Mouse (Mus musculus) left cerebral cortex, postnatal 36 days (tissue): ENCODE data around the gene Hexb. TPM values are rescaled to one million over a fixed set of nuclear protein-coding genes. Genes with fewer than 3 reads are reported as not detected.
A peak's percentile ranks its signal among the peaks of the same experiment; 100 is the strongest.
"Not testable (repeated sequence)": the region's sequence is repeated elsewhere in the genome, so short reads cannot be mapped to it uniquely, and the experiment has no call there.

Experiments used
- DNase-seq, 2 experiments: peaks; one replicate each; pipeline ENCODE4 v3.0.0; 2021 to 2022; ENCODE audit warnings: low spot score in 2 of 2, mixed read lengths in 1 of 2
- intact Hi-C: fragments of 180-260 bp; cut with DNase I; formaldehyde crosslinking; loops from one replicate; pipeline ENCODE4 v1.15.1; 2025
- total RNA-seq, 2 experiments: library from RNA; stranded (reverse); gene quantifications; 2 replicates each; pipeline ENCODE4 v1.2.3; 2021

The Hexb gene
- total RNA-seq, 2 experiments from 2014 or later = 111 to 119 TPM

GRCm38 (mm10) chr13:97192649-97193048 is 5.5 kb downstream of the Hexb start:
- DNase-seq = no peak
- intact Hi-C loops = no loop called here

GRCm38 (mm10) chr13:97187693-97188092 is 10.5 kb downstream of the Hexb start:
- no peak for DNase-seq
- intact Hi-C loops = no loop called here

- DNase-seq = no peak
- intact Hi-C loops = no loop called here
Measured at GRCm38 (mm10) chr13:97186346-97186745, 11.8 kb downstream of the Hexb start.

GRCm38 (mm10) chr13:97184656-97185055 is 13.5 kb downstream of the Hexb start:
- intact Hi-C loops = no loop called here
- no peak for DNase-seq

- no peak for DNase-seq
- intact Hi-C loops = no loop called here
Measured at GRCm38 (mm10) chr13:97184168-97184567, 14.0 kb downstream of the Hexb start.

GRCm38 (mm10) chr13:97182821-97183220 is 15.3 kb downstream of the Hexb start:
- DNase-seq = no peak
- intact Hi-C loops = no loop called here

GRCm38 (mm10) chr13:97180113-97180828 is 17.9 kb downstream of the Hexb start:
- intact Hi-C loops = no loop called here
- DNase-seq = no peak

GRCm38 (mm10) chr13:97178943-97179342 is 19.2 kb downstream of the Hexb start:
- intact Hi-C loops = no loop called here

GRCm38 (mm10) chr13:97176731-97177130 is 21.4 kb downstream of the Hexb start:
- intact Hi-C loops = no loop called here
- no peak for DNase-seq

More at GRCm38 (mm10) chr13:97178943-97179342, 19.2 kb downstream of the Hexb start:
- no peak for DNase-seq

- intact Hi-C loops = no loop called here
- no peak for DNase-seq
Measured at GRCm38 (mm10) chr13:97175520-97176264, 22.5 kb downstream of the Hexb start.

GRCm38 (mm10) chr13:97145834-97146233 is 52.3 kb downstream of the Hexb start:
- intact Hi-C loops = no loop called here
- no peak for DNase-seq

GRCm38 (mm10) chr13:97142321-97142720 is 55.8 kb downstream of the Hexb start:
- intact Hi-C loops = no loop called here
- no peak for DNase-seq

GRCm38 (mm10) chr13:97138404-97138931 is 59.7 kb downstream of the Hexb start:
- DNase-seq, intact Hi-C loops: not testable (repeated sequence)

- peak; percentile 91 to 92 for DNase-seq
- intact Hi-C loops = no loop called here
Measured at GRCm38 (mm10) chr13:97137466-97138400, 60.4 kb downstream of the Hexb start, which contains the start of the genes Gfm2 and Nsa2. Gfm2 (plus strand) TSS chr13:97137937. Nsa2 (minus strand) TSS chr13:97137937.

- intact Hi-C loops, DNase-seq: not testable (repeated sequence)
Measured at GRCm38 (mm10) chr13:97130413-97130812, 67.7 kb downstream of the Hexb start.

- DNase-seq, intact Hi-C loops: not testable (repeated sequence)
Measured at GRCm38 (mm10) chr13:97129654-97130053, 68.5 kb downstream of the Hexb start.
